Mouse (Mus musculus) sigmoid colon, adult 10 weeks (tissue): ENCODE data around the gene Mrpl22. TPM values are rescaled to one million over a fixed set of nuclear protein-coding genes. Genes with fewer than 3 reads are reported as not detected.

Source experiments
- polyA plus RNA-seq: library from polyadenylated mRNA; stranded (reverse); fragments of 350-450 nt; fragmentation: Illumina TruSeq; extraction: RNeasy Lipid Tissue Mini Kit (QIAGEN cat#74804); gene quantifications from one replicate; pipeline ENCODE4 v1.2.3, GENCODE M21; 2014; ENCODE audit warnings: low read depth, low replicate concordance

The Mrpl22 gene
- 27.6 TPM for polyA plus RNA-seq

GRCm38 (mm10) chr11:58171459-58172091 is at the start of gene Mrpl22:
TSS of gene Mrpl22 (plus strand) at chr11:58171661.

GRCm38 (mm10) chr11:58168167-58168915 is 3.1 kb upstream of the Mrpl22 start, which contains the start of gene Gemin5:
TSS of gene Gemin5 (minus strand) at chr11:58168539.

GRCm38 (mm10) chr11:58199229-58200037 is 28.0 kb downstream of the Mrpl22 start, which contains the start of the genes Igtp and Irgm2:
TSS of gene Igtp (plus strand) at chr11:58199556.
TSS of gene Irgm2 (plus strand) at chr11:58199618.

Other genes starting within 250 kb of the Mrpl22 start
- gene Larp1, start 162.6 kb upstream of the Mrpl22 start, polyA plus RNA-seq = 24.4 TPM
- not detected for gene Gm12248, start 78.5 kb upstream of the Mrpl22 start, polyA plus RNA-seq
- 26.2 TPM for gene Cnot8, start 67.5 kb upstream of the Mrpl22 start, polyA plus RNA-seq
- 3.5 TPM for gene Gemin5, start 3.1 kb upstream of the Mrpl22 start, polyA plus RNA-seq
- gene Igtp, start 27.9 kb downstream of the Mrpl22 start, polyA plus RNA-seq = 19.7 TPM
- 35.9 TPM for gene Irgm2, start 28.0 kb downstream of the Mrpl22 start, polyA plus RNA-seq
- not detected for gene 4930438A08Rik, start 103.1 kb downstream of the Mrpl22 start, polyA plus RNA-seq
- 2.9 TPM for gene Zfp692, start 135.4 kb downstream of the Mrpl22 start, polyA plus RNA-seq
- gene Zfp672, start 158.7 kb downstream of the Mrpl22 start, polyA plus RNA-seq = 75.1 TPM
- gene Sh3bp5l, start 159.1 kb downstream of the Mrpl22 start, polyA plus RNA-seq = 1.0 TPM
- gene Lypd8, start 207.4 kb downstream of the Mrpl22 start, polyA plus RNA-seq = 5,512 TPM
- 220 TPM for gene 1810065E05Rik, start 249.4 kb downstream of the Mrpl22 start, polyA plus RNA-seq